Mouse (Mus musculus): ENCODE results near the gene Slirp.

- TF ChIP-seq CTCF (IDR thresholded peaks at IDR 0.05; ENCODE audit: borderline replicate concordance, extremely low read depth, insufficient read depth, insufficient read length) (no peak), POLR2A (IDR thresholded peaks at IDR 0.05; ENCODE audit: borderline replicate concordance, extremely low read depth, insufficient read depth, insufficient read length, poor library complexity, severe bottlenecking) (no peak)
Measured at GRCm38 (mm10) chr12:87405721-87406120, 38.0 kb upstream of the Slirp start.
